Mouse (Mus musculus) urinary bladder, postnatal 4 days (tissue): ENCODE measurements around the gene Psma3.
"Not testable (repeated sequence)": the region's sequence is repeated elsewhere in the genome, so short reads cannot be mapped to it uniquely, and the experiment has no call there.

Source experiments
- DNase-seq, 2 experiments: peaks; one replicate each; pipeline ENCODE4 v3.0.0; 2021 to 2022; ENCODE audit warnings: low spot score in 2 of 2

Psma3 gene

GRCm38 (mm10) chr12:71001456-71001855 is 27.0 kb downstream of the Psma3 start:
- no peak for DNase-seq

GRCm38 (mm10) chr12:71003760-71004426 is 29.5 kb downstream of the Psma3 start:
- no peak for DNase-seq

GRCm38 (mm10) chr12:71006141-71006540 is 31.7 kb downstream of the Psma3 start:
- no peak for DNase-seq

GRCm38 (mm10) chr12:71006901-71007300 is 32.5 kb downstream of the Psma3 start:
- DNase-seq: no peak

GRCm38 (mm10) chr12:71009769-71010168 is 35.3 kb downstream of the Psma3 start:
- no peak for DNase-seq

GRCm38 (mm10) chr12:71014845-71015362 is 40.5 kb downstream of the Psma3 start:
- no peak for DNase-seq

GRCm38 (mm10) chr12:71015363-71016210 is 41.2 kb downstream of the Psma3 start, which contains the start of gene Arid4a:
TSS of gene Arid4a (plus strand) at chr12:71015990.
- peak; percentile 93 to 96 for DNase-seq

- DNase-seq: no peak
These were observed 41.7 kb downstream of the Psma3 start for GRCm38 (mm10) chr12:71016211-71016502.

- DNase-seq: peak; percentile 53 to 62
These were observed 42.3 kb downstream of the Psma3 start for GRCm38 (mm10) chr12:71016503-71017241.

GRCm38 (mm10) chr12:71017242-71017571 is 42.8 kb downstream of the Psma3 start:
- no peak for DNase-seq

- DNase-seq: no peak
These were observed 43.4 kb downstream of the Psma3 start for GRCm38 (mm10) chr12:71017827-71018226.

GRCm38 (mm10) chr12:71019211-71019610 is 44.8 kb downstream of the Psma3 start:
- no peak for DNase-seq

GRCm38 (mm10) chr12:71024411-71024810 is 50.0 kb downstream of the Psma3 start:
- DNase-seq: no peak

GRCm38 (mm10) chr12:71028265-71028664 is 53.8 kb downstream of the Psma3 start:
- not testable (repeated sequence) for DNase-seq

- no peak for DNase-seq
These were observed 55.8 kb downstream of the Psma3 start for GRCm38 (mm10) chr12:71030260-71030659.

GRCm38 (mm10) chr12:71030722-71031121 is 56.3 kb downstream of the Psma3 start:
- DNase-seq: no peak

- DNase-seq: no peak
These were observed 61.4 kb downstream of the Psma3 start for GRCm38 (mm10) chr12:71035826-71036225.

- DNase-seq: no peak
These were observed 62.4 kb downstream of the Psma3 start for GRCm38 (mm10) chr12:71036729-71037404.

GRCm38 (mm10) chr12:71040462-71040861 is 66.0 kb downstream of the Psma3 start:
- DNase-seq: no peak

- DNase-seq: no peak
These were observed 68.0 kb downstream of the Psma3 start for GRCm38 (mm10) chr12:71042451-71042850.

GRCm38 (mm10) chr12:71043571-71043970 is 69.2 kb downstream of the Psma3 start:
- no peak for DNase-seq

GRCm38 (mm10) chr12:71044488-71044887 is 70.1 kb downstream of the Psma3 start:
- no peak for DNase-seq
